Mouse (Mus musculus): ENCODE data around the gene Iqck.

Gene Iqck

GRCm38 (mm10) chr7:118948677-118949282 is 93.2 kb downstream of the Iqck start:
- no peak for DNase-seq (ENCODE audit: low read depth, low spot score)

DNA sequence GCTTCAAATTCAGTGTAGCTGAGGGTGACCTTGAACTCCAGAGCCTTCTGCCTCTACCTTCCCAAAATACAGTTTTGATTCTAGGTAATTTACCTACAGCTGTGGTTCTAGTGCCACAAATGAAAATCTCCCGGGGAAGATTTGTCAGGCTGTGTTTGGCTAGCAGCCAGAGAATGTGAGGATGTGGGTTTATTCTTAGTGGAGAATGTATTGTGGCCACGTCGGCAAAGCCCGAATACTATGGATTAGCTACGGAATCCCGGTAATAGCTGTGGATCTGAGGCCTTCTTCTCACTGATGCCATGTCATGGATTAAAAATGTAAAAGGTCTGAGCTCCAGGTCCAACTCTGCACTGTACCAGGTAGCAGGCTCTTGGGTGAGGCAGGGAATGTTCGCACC is 94.2 kb downstream of the Iqck start:
- no peak for DNase-seq (ENCODE audit: low read depth, low spot score)

GRCm38 (mm10) chr7:118953626-118954282 is 98.2 kb downstream of the Iqck start:
- no peak for DNase-seq (ENCODE audit: low read depth, low spot score)

GRCm38 (mm10) chr7:118954968-118955367 is 99.4 kb downstream of the Iqck start:
- no peak for DNase-seq (ENCODE audit: low read depth, low spot score)

GRCm38 (mm10) chr7:118956616-118957246 is 101.2 kb downstream of the Iqck start:
- DNase-seq (ENCODE audit: low read depth, low spot score): no peak

DNA sequence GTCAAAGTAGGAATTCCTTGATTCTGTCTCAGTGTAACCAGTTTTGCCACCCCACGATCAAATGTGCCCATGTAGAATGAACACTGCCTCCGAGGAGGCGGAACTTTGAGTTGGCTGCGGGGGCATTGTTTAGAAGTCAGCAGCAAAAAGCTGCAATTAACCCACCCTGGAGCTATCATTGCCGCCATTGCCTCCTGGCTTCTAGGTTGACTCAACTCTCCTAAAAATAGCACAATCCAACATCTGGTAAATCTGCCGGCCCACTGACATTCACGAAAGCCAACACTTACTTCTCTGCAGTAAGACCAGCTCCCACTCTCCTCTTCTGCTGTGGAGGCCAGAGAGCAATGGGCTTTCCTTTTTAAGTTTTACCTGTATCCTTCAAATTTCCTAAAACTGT is 103.7 kb downstream of the Iqck start:
- no peak for DNase-seq (ENCODE audit: low read depth, low spot score)

GRCm38 (mm10) chr7:118964777-118965176 is 109.2 kb downstream of the Iqck start:
- DNase-seq (ENCODE audit: low read depth, low spot score): no peak

DNA sequence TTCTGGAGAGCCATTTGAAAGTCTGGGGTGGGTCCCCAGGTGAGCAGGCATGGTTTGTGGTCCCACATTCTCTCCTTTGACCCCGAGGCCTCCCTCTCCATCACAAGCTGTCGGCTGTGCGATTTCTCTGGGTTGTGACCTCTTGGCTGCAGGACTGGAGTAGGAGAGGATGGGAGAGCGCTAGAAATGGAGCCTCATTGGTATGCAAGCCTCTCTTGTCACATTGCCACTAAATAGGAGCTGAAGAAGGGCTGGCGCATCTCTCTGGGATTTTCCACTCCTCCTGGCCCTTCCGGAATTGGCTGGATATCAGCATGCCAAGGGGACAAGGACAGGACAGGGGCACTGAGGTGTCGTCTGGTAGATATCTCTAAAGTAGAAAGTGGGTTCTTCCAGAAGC is 109.6 kb downstream of the Iqck start:
- DNase-seq (ENCODE audit: low read depth, low spot score): no peak

DNA sequence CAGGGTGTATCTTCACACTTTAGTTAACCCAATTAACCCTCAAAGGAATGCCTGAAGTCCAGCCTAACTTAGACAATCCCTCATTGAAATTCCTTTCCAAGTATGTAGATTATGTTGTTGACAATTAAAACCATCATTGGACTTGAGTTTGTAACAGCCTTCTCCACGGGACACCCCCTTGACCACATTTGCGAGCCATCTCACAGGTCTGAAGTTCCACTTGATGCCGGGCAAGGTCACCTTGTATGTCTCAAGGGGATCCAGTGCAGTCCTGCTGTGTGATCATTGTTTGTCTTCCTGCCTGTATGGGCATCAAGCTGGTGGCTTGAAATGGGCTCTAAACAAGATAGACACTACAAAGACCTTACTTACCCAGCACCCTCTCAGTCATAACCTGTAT is 113.3 kb downstream of the Iqck start:
- no peak for DNase-seq (ENCODE audit: low read depth, low spot score)

DNA sequence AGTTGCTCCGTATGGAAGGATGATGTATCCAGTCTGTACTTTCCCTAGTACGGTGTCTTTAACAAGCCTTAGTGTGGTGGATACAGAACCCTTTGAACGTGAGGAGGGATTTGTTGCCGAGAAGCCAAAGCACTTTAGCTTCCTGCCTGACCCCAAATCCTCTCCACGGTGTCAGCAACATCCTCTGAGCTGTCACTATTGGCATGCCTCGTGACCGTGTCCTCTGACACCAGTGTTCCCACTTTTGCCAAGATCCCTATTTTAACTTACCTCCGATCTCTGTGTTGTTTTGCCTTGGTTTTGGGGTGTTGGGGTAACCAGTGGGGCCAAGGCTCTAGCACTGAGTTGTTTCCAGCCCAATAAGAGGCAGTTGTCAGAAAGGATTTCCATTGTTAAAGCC is 115.9 kb downstream of the Iqck start:
- DNase-seq (ENCODE audit: low read depth, low spot score): no peak

- DNase-seq (ENCODE audit: low read depth, low spot score): no peak
Observed at GRCm38 (mm10) chr7:118972306-118972705, 116.8 kb downstream of the Iqck start.

DNA sequence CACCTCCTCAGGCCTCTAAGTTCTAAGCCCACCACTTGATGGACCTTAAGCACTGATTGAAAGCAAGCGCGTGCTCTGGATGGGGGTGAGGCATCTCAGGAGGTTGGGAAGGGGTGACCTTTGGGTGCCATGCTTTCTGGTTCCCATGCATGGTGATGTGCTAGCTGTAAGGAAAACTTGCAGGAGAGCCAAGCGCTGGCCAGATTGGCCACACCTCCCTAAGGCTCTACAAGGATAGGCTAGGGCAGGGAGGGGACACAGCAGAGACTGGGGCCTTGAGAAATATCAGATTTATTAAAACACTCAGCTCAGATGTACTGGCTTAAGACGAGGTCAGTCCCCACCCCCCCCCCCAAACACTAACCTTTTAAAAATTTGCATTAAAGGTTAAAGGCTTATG is 117.8 kb downstream of the Iqck start:
- no peak for DNase-seq (ENCODE audit: low read depth, low spot score)

DNA sequence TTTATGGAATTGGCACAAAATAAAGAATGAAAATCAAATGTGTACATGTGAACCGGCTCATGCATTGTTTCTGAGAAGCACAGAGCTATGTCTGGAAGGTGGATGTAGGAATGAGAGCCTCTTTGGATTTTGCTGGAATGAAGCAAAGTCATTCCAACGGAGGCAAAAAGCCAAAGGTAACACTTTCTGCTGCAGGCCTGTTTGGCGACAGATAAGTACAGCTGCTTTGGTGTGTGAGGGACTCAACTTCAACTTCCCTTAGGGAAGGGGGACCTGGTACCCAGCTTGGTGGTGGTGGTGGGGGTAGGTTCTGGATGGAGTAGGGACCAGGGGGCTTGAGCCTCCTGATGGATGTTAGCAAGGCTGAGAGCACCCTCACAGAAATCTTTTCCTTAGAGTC is 120.3 kb downstream of the Iqck start:
- DNase-seq (ENCODE audit: low read depth, low spot score): no peak

GRCm38 (mm10) chr7:118976414-118977166 is 121.0 kb downstream of the Iqck start:
- DNase-seq (ENCODE audit: low read depth, low spot score): peak; percentile 37

DNA sequence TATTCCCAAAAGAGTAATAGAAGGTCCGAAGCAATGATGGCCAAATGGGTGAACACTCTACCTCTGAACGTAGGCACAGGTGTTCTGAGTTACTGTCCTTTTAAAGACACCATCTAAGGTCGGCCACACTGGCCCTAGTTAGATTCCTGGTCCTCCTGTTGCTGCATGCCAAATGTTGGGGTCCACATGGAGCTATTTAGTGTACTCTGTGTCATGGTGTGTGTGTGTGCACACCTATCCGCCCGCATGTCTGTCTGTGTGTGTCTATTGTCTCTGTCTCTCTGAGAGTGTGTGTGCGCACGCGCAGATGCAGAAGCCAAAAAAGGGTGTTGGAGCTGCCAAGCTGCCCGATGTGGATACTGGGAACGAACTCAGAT is 121.6 kb downstream of the Iqck start:
- DNase-seq (ENCODE audit: low read depth, low spot score): no peak

GRCm38 (mm10) chr7:118979121-118979520 is 123.6 kb downstream of the Iqck start:
- no peak for DNase-seq (ENCODE audit: low read depth, low spot score)

DNA sequence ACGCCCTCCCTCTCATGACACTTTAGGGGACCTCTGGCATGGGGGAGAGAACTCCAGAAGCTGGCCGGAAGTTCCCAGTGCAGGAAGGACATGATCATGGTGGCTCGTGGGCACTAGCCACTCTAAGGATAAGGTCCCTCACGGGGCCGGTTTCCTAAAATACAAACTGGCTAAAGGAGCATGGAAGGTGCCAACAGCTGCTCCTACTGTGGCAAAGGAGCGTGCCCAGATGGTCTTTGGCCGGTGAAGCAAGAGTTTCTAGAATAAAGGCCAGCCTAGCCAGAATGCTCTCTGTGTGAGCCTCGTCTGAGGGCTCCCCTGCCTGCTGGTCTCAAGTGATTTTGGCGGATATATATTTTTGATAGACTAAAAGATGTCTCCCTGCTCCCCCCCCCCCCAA is 124.2 kb downstream of the Iqck start:
- no peak for DNase-seq (ENCODE audit: low read depth, low spot score)

DNA sequence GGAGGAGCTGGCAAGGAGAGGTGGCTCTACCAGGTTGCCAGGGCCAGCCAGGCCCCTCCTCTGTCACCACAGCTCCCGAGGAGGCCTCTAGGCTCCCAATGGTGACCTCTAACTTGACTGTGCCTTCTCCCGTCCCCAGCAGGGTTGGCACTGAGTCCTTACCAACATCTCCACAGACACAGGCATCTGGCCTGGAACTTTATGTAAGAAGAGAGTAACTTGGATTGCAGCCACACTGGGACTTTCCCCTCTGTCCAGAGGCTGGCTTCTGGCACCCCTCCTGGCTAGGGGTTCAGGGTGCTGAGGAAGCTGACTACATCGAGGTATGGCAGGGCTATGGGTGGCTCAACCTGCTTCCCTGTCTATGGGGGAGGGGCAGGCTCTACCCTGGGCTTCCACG is 125.8 kb downstream of the Iqck start:
- no peak for DNase-seq (ENCODE audit: low read depth, low spot score)

- DNase-seq (ENCODE audit: low read depth, low spot score): no peak
Observed at GRCm38 (mm10) chr7:118981831-118982230, 126.3 kb downstream of the Iqck start.

- DNase-seq (ENCODE audit: low read depth, low spot score): no peak
Observed at GRCm38 (mm10) chr7:118982586-118982985, 127.0 kb downstream of the Iqck start.

DNA sequence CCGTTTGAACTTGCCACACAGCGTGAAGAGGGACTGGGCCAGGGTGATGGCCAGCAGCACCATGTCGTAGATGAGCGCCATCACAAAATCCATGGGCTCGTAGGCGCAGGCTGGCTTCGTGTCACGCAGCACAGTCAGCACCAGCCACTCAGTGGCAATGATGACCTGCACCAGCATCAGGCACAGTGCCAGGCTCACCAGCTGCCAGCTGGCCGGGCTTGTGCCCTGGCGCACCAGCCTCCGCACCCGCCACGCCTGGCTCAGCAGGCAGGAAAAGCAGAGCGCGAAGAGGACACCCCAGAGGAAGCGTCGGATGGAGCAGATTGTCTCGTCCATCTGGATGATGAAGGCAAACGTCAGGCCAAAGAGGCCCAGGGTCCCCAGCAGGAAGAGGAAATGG is 128.4 kb downstream of the Iqck start:
- DNase-seq (ENCODE audit: low read depth, low spot score): no peak

GRCm38 (mm10) chr7:118985786-118986185 is 130.2 kb downstream of the Iqck start:
- no peak for DNase-seq (ENCODE audit: low read depth, low spot score)

DNA sequence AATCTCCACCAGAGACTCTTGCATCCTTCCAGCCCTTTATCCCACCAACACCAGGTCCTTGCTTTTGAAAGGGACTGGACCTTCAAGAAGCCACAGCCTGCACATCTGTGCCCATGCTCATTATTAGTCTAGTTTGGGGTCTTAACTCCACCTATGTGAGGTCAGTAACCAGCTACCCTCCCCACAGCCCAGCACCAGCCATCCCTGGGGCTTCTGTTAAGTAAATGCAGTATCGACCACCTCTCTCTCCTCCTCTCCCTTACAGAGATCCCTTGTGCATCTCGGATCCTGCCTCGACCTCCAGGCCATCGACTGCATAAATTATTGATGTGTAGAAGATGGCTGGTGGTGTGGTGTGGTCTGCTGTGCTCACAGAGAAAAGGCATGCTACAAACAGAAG is 130.8 kb downstream of the Iqck start:
- DNase-seq (ENCODE audit: low read depth, low spot score): no peak
